Mouse (Mus musculus) frontal cortex, adult 2 months (tissue): ENCODE measurements at regions not wholly inside any gene's neighbourhood (a gene's known extent, or its start where the extent isn't known, plus 50 kb on each side); places are given as distances from the start of the nearest gene placed in this dataset.

ENCODE experiments used
- DNase-seq, 2 experiments: peaks; one replicate each; pipeline ENCODE4 v3.0.0; 2022; ENCODE audit warnings: low spot score in 1 of 2; ENCODE audit errors: extremely low spot score in 1 of 2

- peak in 1 of 2 experiments; percentile 49 for DNase-seq
These were observed 52.3 kb downstream of the Tnp1 start for GRCm38 (mm10) chr1:72963449-72963848.

GRCm38 (mm10) chr1:72960241-72960653 lies 55.5 kb downstream of the Tnp1 start:
- DNase-seq, result no peak

GRCm38 (mm10) chr1:72955387-72955786 lies 60.3 kb downstream of the Tnp1 start:
- no peak for DNase-seq

- DNase-seq, result no peak
These were observed 62.8 kb downstream of the Tnp1 start for GRCm38 (mm10) chr1:72952896-72953295.

GRCm38 (mm10) chr1:72951802-72952201 lies 63.9 kb downstream of the Tnp1 start:
- DNase-seq, result no peak

GRCm38 (mm10) chr1:72951365-72951764 lies 64.3 kb downstream of the Tnp1 start:
- DNase-seq, result no peak

GRCm38 (mm10) chr1:72946235-72946634 lies 69.5 kb downstream of the Tnp1 start:
- no peak for DNase-seq

GRCm38 (mm10) chr1:72945750-72946102 lies 70.0 kb downstream of the Tnp1 start:
- no peak for DNase-seq

GRCm38 (mm10) chr1:72944805-72945749 lies 70.4 kb upstream of the Igfbp5 start:
- no peak for DNase-seq

- no peak for DNase-seq
These were observed 69.5 kb upstream of the Igfbp5 start for GRCm38 (mm10) chr1:72944221-72944620.

GRCm38 (mm10) chr1:72943082-72943481 lies 68.4 kb upstream of the Igfbp5 start:
- no peak for DNase-seq

GRCm38 (mm10) chr1:72942351-72942750 lies 67.7 kb upstream of the Igfbp5 start:
- DNase-seq, result no peak

- DNase-seq, result no peak
These were observed 65.3 kb upstream of the Igfbp5 start for GRCm38 (mm10) chr1:72939948-72940347.

GRCm38 (mm10) chr1:72936681-72937465 lies 62.2 kb upstream of the Igfbp5 start:
- peak in 1 of 2 experiments; percentile 20 for DNase-seq

- no peak for DNase-seq
These were observed 61.5 kb upstream of the Igfbp5 start for GRCm38 (mm10) chr1:72936231-72936630.

- no peak for DNase-seq
These were observed 60.4 kb upstream of the Igfbp5 start for GRCm38 (mm10) chr1:72935084-72935483.

GRCm38 (mm10) chr1:72929774-72930173 lies 55.1 kb upstream of the Igfbp5 start:
- DNase-seq, result no peak
